ENCODE assay signal across 8 mouse cellular contexts in the genomic region with DNA sequence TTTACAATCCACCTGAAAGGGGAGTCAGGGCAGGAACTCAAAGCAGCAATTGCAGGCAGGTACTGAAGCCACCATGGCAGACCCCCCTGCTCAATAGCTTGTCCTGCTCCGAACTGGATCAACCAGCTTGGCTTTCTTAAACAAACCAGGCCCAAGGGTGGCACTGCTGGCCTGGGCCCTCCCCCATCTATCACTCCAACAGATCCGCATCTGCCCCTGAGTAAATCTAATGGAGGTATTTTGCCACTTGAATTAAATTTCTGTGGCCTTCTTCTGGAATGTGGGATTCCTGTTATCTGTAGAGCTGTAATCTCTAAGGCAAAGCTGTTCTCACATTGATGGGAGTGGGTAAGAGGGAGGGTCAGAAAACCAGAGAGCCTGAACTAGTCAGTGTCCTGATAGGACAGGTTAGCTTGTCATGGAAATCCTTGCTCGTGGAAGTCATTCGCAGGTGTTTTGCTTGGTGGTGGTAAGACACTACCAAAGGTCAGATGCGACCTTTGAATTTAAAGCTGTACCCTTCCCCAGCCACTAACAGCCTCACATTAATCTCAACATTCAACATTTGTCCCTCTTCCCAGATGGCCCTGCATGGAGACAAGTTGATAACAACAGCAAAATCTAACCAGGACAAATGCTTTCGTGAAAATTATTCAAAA. TPM values are rescaled to one million over a fixed set of nuclear protein-coding genes. Genes with fewer than 3 reads are reported as not detected.
A peak's percentile ranks its signal among the peaks of the same experiment; 100 is the strongest.
DNase-seq lines count a peak whose midpoint lies in the region; ATAC-seq and TF ChIP-seq lines count a peak whose summit lies in the region.

No protein-coding gene starts in this region.

- H3K9me3 ChIP-seq in limb, embryonic 13.5 days, result no peaks in the 10 kb centered on the region
- H3K9me3 ChIP-seq in neural tube, embryonic 13.5 days, result no peaks in the 10 kb centered on the region

- peak overlapping the region; percentile 90 for H3K27ac ChIP-seq in gastrocnemius, adult 2 months
- peak overlapping the region; percentile 76; the same call in 1 of the 2 replicates for H3K27ac ChIP-seq in limb, embryonic 13.5 days
- H3K27ac ChIP-seq in neural tube, embryonic 13.5 days (replicated peaks), result no peak overlapping the region

- peak overlapping the region; percentile 84 for H3K9ac ChIP-seq in limb, embryonic 13.5 days
- H3K9ac ChIP-seq in neural tube, embryonic 13.5 days, result peak overlapping the region; percentile 75

- no peaks in the 10 kb centered on the region for H3K27me3 ChIP-seq in C2C12 (ENCODE audit: control insufficient read depth, insufficient read depth, insufficient read length)
- H3K27me3 ChIP-seq in limb, embryonic 13.5 days, result no peaks in the 10 kb centered on the region
- H3K27me3 ChIP-seq in neural tube, embryonic 13.5 days, result 0 out of 2 replicates have a peak, but pooled peaks cover 5% of the 10 kb centered on the region

- WGBS in limb, embryonic 13.5 days, result 30% methylated on average over 6 of the region's 6 CpGs
- 27% methylated on average over 6 of the region's 6 CpGs for WGBS in neural tube, embryonic 13.5 days

- intact Hi-C loops in gastrocnemius, adult 2 months (cut with DNase I), result loop anchor here (10.0 kb wide), 1 partner anchor 208 kb away; the partner anchor contains the start of gene Fancl

- peaks cover 13% of the 10 kb centered on the region for H3K79me2 ChIP-seq in C2C12 (ENCODE audit: control insufficient read depth, insufficient read depth)

- TF ChIP-seq CTCF in gastrocnemius, adult 2 months (IDR thresholded peaks at IDR 0.05), result no peak
- TF ChIP-seq CTCF in C2C12 (IDR thresholded peaks at IDR 0.05; ENCODE audit: control insufficient read depth, insufficient read depth, insufficient read length), result no peak

- H3K4me3 ChIP-seq in gastrocnemius, adult 2 months, result peak overlapping the region; percentile 78
- H3K4me3 ChIP-seq in C2C12 (ENCODE audit: insufficient read depth, poor library complexity, severe bottlenecking), result peak overlapping the region; percentile 46
- peak overlapping the region; percentile 74 for H3K4me3 ChIP-seq in limb, embryonic 13.5 days
- peak overlapping the region; percentile 62 for H3K4me3 ChIP-seq in neural tube, embryonic 13.5 days

- H3ac ChIP-seq in C2C12 (ENCODE audit: control insufficient read depth, insufficient read length, low read depth), result peak overlapping the region; percentile 100

- peaks cover 15% of the 10 kb centered on the region for H3K36me3 ChIP-seq in C2C12 (ENCODE audit: control insufficient read depth, insufficient read depth)
- H3K36me3 ChIP-seq in limb, embryonic 13.5 days, result no peaks in the 10 kb centered on the region
- no peaks in the 10 kb centered on the region for H3K36me3 ChIP-seq in neural tube, embryonic 13.5 days

- H3K79me3 ChIP-seq in C2C12 (ENCODE audit: low read depth), result peaks cover 4% of the 10 kb centered on the region

- ATAC-seq in erythroid progenitor cell, adult 5-6 weeks (replicated peaks; ENCODE audit: low FRiP score, poor library complexity, severe bottlenecking), result 0 out of 2 replicates have a peak, but pooled peaks have one; percentile 5
- ATAC-seq in limb, embryonic 13.5 days (ENCODE audit: low FRiP score, low read depth), result no peak
- ATAC-seq in neural tube, embryonic 13.5 days (ENCODE audit: low read depth), result no peak

- H3K4me2 ChIP-seq in limb, embryonic 13.5 days (replicated peaks), result peak overlapping the region; percentile 70
- H3K4me2 ChIP-seq in neural tube, embryonic 13.5 days, result peak overlapping the region; percentile 94

- DNase-seq in gastrocnemius, adult 2 months, result no peak
- DNase-seq in gastrocnemius, adult 8-10 months (ENCODE audit: low spot score in 2 of 2), result no peak
- no peak for DNase-seq in right cerebral cortex, postnatal 25 days
- no peak for DNase-seq in adipocyte (ENCODE audit: low spot score)

- H3K4me1 ChIP-seq in limb, embryonic 13.5 days, result peaks cover 10% of the 10 kb centered on the region
- peaks cover 9% of the 10 kb centered on the region; the same call in 1 of the 2 replicates for H3K4me1 ChIP-seq in neural tube, embryonic 13.5 days (replicated peaks)

TF ChIP-seq in C2C12, 6 proteins besides CTCF, POLR2A, EP300 and RAD21:
- no peak for TF ChIP-seq CEBPB (IDR thresholded peaks at IDR 0.05; ENCODE audit: low read depth)
- no peak for TF ChIP-seq USF1 (IDR thresholded peaks at IDR 0.05; ENCODE audit: low read depth)
- no peak for TF ChIP-seq MAX (IDR thresholded peaks at IDR 0.05)
- TF ChIP-seq MYOG (IDR thresholded peaks at IDR 0.05; ENCODE audit: control insufficient read depth, extremely low read depth, insufficient read length), result no peak
- TF ChIP-seq FOSL1 (IDR thresholded peaks at IDR 0.05; ENCODE audit: insufficient read depth, low read length, poor library complexity, severe bottlenecking), result no peak
- no peak for TF ChIP-seq MYOD1 (IDR thresholded peaks at IDR 0.05; ENCODE audit: control insufficient read depth, insufficient read length, low read depth)

RNA-seq across cellular contexts. Expression of gene Gm6899, which starts 0.5 kb away (rescaled TPM):
- not detected for total RNA-seq in gastrocnemius, adult 2 months (2021)
- total RNA-seq in gastrocnemius, adult 8-10 months (2022), result not detected
- not detected for polyA plus RNA-seq in C2C12 (2012; fragmentation: generic; extraction: Trizol)
- not detected in 2 replicates for total RNA-seq in erythroid progenitor cell, adult 5-6 weeks (2015; ENCODE audit: low replicate concordance)
- total RNA-seq in erythroid progenitor cell, adult 5-6 weeks (2017; ENCODE audit: low replicate concordance), result not detected in 2 replicates
- not detected in 2 replicates for polyA plus RNA-seq in limb, embryonic 13.5 days (2015; fragmentation: Nextera tagmentation; extraction: Ambion mirVana)
- not detected in 2 replicates for polyA plus RNA-seq in neural tube, embryonic 13.5 days (2015; fragmentation: Nextera tagmentation; extraction: Ambion mirVana)

RNA-seq across cellular contexts. Expression of gene Vrk2, which starts 1.3 kb away (rescaled TPM):
- total RNA-seq in gastrocnemius, adult 2 months (2021), result 1 to 10 TPM; 7.4 to 7.5 TPM
- 1 to 10 TPM; 3.6 to 7.0 (median 6.4) TPM for total RNA-seq in gastrocnemius, adult 8-10 months (2022)
- 10.5 TPM for polyA plus RNA-seq in C2C12 (2012; fragmentation: generic; extraction: Trizol)
- total RNA-seq in erythroid progenitor cell, adult 5-6 weeks (2015; ENCODE audit: low replicate concordance), result 76.0 and 81.3 TPM in 2 replicates
- total RNA-seq in erythroid progenitor cell, adult 5-6 weeks (2017; ENCODE audit: low replicate concordance), result 56.1 and 80.5 TPM in 2 replicates
- 21.5 and 22.6 TPM in 2 replicates for polyA plus RNA-seq in limb, embryonic 13.5 days (2015; fragmentation: Nextera tagmentation; extraction: Ambion mirVana)
- polyA plus RNA-seq in neural tube, embryonic 13.5 days (2015; fragmentation: Nextera tagmentation; extraction: Ambion mirVana), result 4.2 and 6.5 TPM in 2 replicates

Comparison
In these comparisons a context has a peak if more than half of its experiments do, and no peak if none do; other contexts are left out.
1. RNA of gene Vrk2, which starts 1.3 kb away (total RNA-seq): 56.1 to 81.3 TPM in erythroid progenitor cell, adult 5-6 weeks; 7.4 to 7.5 TPM in gastrocnemius, adult 2 months and 3.6 to 7.0 TPM in gastrocnemius, adult 8-10 months; every median in the first group is over 4 times any median in the second.
2. Peak in every context shown above with its lines, with median percentiles within 50 percentile points of each other: H3K4me3 ChIP-seq.